Mouse (Mus musculus): ENCODE measurements around the gene Gpatch3. TPM values are rescaled to one million over a fixed set of nuclear protein-coding genes. Genes with fewer than 3 reads are reported as not detected.
A peak's percentile ranks its signal among the peaks of the same experiment; 100 is the strongest.

Gene Gpatch3
- total RNA-seq, 2 experiments from 2014 or later = 5.7 to 7.2 TPM

- no peak for DNase-seq (ENCODE audit: low spot score in 2 of 2)
Observed at GRCm38 (mm10) chr4:133583690-133584058, 9.1 kb downstream of the Gpatch3 start.

GRCm38 (mm10) chr4:133584059-133584951, 9.8 kb downstream of the Gpatch3 start, which contains the start of gene Gpn2:
Gpn2 (plus strand) TSS chr4:133584362.
- DNase-seq (ENCODE audit: low spot score in 2 of 2) = peak; percentile 66 to 75

GRCm38 (mm10) chr4:133592570-133592969, 18.0 kb downstream of the Gpatch3 start:
- peak; percentile 73 to 75 for DNase-seq (ENCODE audit: low spot score in 2 of 2)

- DNase-seq (ENCODE audit: low spot score in 2 of 2) = no peak
Observed at GRCm38 (mm10) chr4:133595538-133595937, 21.0 kb downstream of the Gpatch3 start.

GRCm38 (mm10) chr4:133596084-133596483, 21.5 kb downstream of the Gpatch3 start:
- no peak for DNase-seq (ENCODE audit: low spot score in 2 of 2)

GRCm38 (mm10) chr4:133598616-133599015, 24.1 kb downstream of the Gpatch3 start:
- no peak for DNase-seq (ENCODE audit: low spot score in 2 of 2)

- DNase-seq (ENCODE audit: low spot score in 2 of 2) = no peak
Observed at GRCm38 (mm10) chr4:133599116-133599515, 24.6 kb downstream of the Gpatch3 start.

GRCm38 (mm10) chr4:133599571-133600073, 25.1 kb downstream of the Gpatch3 start:
- DNase-seq (ENCODE audit: low spot score in 2 of 2) = peak; percentile 85 to 88

GRCm38 (mm10) chr4:133600306-133600705, 25.8 kb downstream of the Gpatch3 start:
- no peak for DNase-seq (ENCODE audit: low spot score in 2 of 2)

GRCm38 (mm10) chr4:133601721-133602218, 27.2 kb downstream of the Gpatch3 start, which contains the start of gene Sfn:
Sfn (minus strand) TSS chr4:133602168.
- DNase-seq (ENCODE audit: low spot score in 2 of 2) = peak; percentile 31 to 50

GRCm38 (mm10) chr4:133603056-133603455, 28.5 kb downstream of the Gpatch3 start:
- no peak for DNase-seq (ENCODE audit: low spot score in 2 of 2)

- no peak for DNase-seq (ENCODE audit: low spot score in 2 of 2)
Observed at GRCm38 (mm10) chr4:133604175-133604574, 29.6 kb downstream of the Gpatch3 start.

GRCm38 (mm10) chr4:133604856-133605255, 30.3 kb downstream of the Gpatch3 start:
- no peak for DNase-seq (ENCODE audit: low spot score in 2 of 2)

- no peak for DNase-seq (ENCODE audit: low spot score in 2 of 2)
Observed at GRCm38 (mm10) chr4:133605330-133605729, 30.8 kb downstream of the Gpatch3 start.

GRCm38 (mm10) chr4:133607284-133607683, 32.7 kb downstream of the Gpatch3 start:
- DNase-seq (ENCODE audit: low spot score in 2 of 2) = no peak

GRCm38 (mm10) chr4:133609719-133610118, 35.2 kb downstream of the Gpatch3 start:
- peak; percentile 82 to 92 for DNase-seq (ENCODE audit: low spot score in 2 of 2)

- no peak for DNase-seq (ENCODE audit: low spot score in 2 of 2)
Observed at GRCm38 (mm10) chr4:133611815-133612214, 37.3 kb downstream of the Gpatch3 start.

- no peak for DNase-seq (ENCODE audit: low spot score in 2 of 2)
Observed at GRCm38 (mm10) chr4:133612416-133612815, 37.9 kb downstream of the Gpatch3 start.

GRCm38 (mm10) chr4:133613026-133613425, 38.5 kb downstream of the Gpatch3 start:
- no peak for DNase-seq (ENCODE audit: low spot score in 2 of 2)

GRCm38 (mm10) chr4:133613867-133614266, 39.3 kb downstream of the Gpatch3 start:
- DNase-seq (ENCODE audit: low spot score in 2 of 2) = no peak

GRCm38 (mm10) chr4:133614274-133614761, 39.8 kb downstream of the Gpatch3 start:
- DNase-seq (ENCODE audit: low spot score in 2 of 2) = peak; percentile 48 to 59

- DNase-seq (ENCODE audit: low spot score in 2 of 2) = no peak
Observed at GRCm38 (mm10) chr4:133615416-133615815, 40.9 kb downstream of the Gpatch3 start.

Data from adrenal gland, adult 18-20 months (tissue).